Mouse (Mus musculus): ENCODE measurements at regions not wholly inside any gene's neighbourhood (a gene's known extent, or its start where the extent isn't known, plus 50 kb on each side); places are given as distances from the start of the nearest gene placed in this dataset.
"Not testable (repeated sequence)": the region's sequence is repeated elsewhere in the genome, so short reads cannot be mapped to it uniquely, and the experiment has no call there.

DNA sequence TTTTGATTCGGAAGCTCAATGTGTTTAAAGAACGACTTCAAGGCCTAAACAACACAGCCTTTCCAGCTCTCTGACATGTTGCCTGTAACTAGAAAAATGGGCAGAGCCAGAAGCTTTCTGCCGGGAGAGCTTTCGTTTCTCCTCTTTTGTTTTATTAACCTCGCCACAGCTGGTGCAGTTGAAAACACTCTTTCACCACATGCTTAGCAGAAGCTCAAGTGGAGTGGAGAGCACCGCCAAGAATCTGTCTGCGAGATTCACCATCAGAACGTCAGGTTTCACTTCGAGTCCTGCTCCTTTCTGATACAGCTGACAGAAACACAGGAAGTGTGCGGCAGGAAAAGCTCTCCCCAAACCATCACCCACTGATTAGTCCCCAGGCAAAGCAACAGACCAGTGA is 100.1 kb downstream of the Rps12 start:
- no peaks in the 10 kb centered on the region for H3K9me3 ChIP-seq (replicated peaks)
- peak overlapping the region; percentile 27; the same call in 1 of the 2 replicates for H3K4me2 ChIP-seq
- 58% methylated on average over 10 of the region's 10 CpGs for WGBS
- ATAC-seq (replicated peaks; ENCODE audit: low FRiP score), result no peak
- H3K4me1 ChIP-seq, result no peaks in the 10 kb centered on the region
- H3K27me3 ChIP-seq, result no peaks in the 10 kb centered on the region
- peak overlapping the region; percentile 14; the same call in 1 of the 2 replicates for H3K4me3 ChIP-seq (replicated peaks)
- H3K27ac ChIP-seq, result peak overlapping the region; percentile 39; the same call in 1 of the 2 replicates
- no peaks in the 10 kb centered on the region for H3K36me3 ChIP-seq
- H3K9ac ChIP-seq, result no peak overlapping the region

- Histone ChIP-seq H3K27ac (no peak overlapping the region), H3K4me3 (replicated peaks) (no peak overlapping the region), H3K27me3 (no peaks in the 10 kb centered on the region), H3K4me2 (no peak overlapping the region), H3K9ac (no peak overlapping the region), H3K4me1 (no peaks in the 10 kb centered on the region), H3K9me3 (replicated peaks) (no peaks in the 10 kb centered on the region), H3K36me3 (no peaks in the 10 kb centered on the region)
- no peak for ATAC-seq (replicated peaks; ENCODE audit: low FRiP score)
- 84% methylated on average over 4 of the region's 4 CpGs for WGBS
These were observed 104.0 kb downstream of the Rps12 start for GRCm38 (mm10) chr10:23683078-23683477.

DNA sequence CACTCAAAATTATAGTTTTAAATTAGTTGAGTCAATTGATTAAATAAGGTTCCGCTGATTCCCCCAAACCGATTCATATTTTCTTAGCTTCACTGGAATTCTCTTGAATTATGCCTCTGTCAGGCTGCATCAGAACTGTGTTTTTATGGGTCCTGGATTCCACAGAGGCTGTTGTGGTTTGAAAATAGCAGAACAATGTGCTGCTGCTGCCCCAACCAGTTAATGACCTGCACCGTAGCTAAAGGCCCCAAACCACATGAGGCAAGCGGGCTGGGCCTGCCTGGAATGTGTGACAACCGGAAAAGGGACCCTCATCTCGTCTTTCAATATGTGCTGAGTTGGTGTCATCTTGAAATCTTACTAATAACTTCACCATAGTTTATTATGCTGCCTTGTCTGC is 111.2 kb downstream of the Rps12 start:
- no peaks in the 10 kb centered on the region for H3K36me3 ChIP-seq
- ATAC-seq (replicated peaks; ENCODE audit: low FRiP score), result no peak
- no peak overlapping the region for H3K4me2 ChIP-seq
- no peaks in the 10 kb centered on the region for H3K27me3 ChIP-seq
- no peak overlapping the region for H3K4me3 ChIP-seq (replicated peaks)
- 40% methylated on average over 6 of the region's 6 CpGs for WGBS
- no peak overlapping the region for H3K27ac ChIP-seq
- no peak overlapping the region for H3K9ac ChIP-seq
- H3K9me3 ChIP-seq (replicated peaks), result no peaks in the 10 kb centered on the region
- peaks cover 11% of the 10 kb centered on the region; the same call in 1 of the 2 replicates for H3K4me1 ChIP-seq

DNA sequence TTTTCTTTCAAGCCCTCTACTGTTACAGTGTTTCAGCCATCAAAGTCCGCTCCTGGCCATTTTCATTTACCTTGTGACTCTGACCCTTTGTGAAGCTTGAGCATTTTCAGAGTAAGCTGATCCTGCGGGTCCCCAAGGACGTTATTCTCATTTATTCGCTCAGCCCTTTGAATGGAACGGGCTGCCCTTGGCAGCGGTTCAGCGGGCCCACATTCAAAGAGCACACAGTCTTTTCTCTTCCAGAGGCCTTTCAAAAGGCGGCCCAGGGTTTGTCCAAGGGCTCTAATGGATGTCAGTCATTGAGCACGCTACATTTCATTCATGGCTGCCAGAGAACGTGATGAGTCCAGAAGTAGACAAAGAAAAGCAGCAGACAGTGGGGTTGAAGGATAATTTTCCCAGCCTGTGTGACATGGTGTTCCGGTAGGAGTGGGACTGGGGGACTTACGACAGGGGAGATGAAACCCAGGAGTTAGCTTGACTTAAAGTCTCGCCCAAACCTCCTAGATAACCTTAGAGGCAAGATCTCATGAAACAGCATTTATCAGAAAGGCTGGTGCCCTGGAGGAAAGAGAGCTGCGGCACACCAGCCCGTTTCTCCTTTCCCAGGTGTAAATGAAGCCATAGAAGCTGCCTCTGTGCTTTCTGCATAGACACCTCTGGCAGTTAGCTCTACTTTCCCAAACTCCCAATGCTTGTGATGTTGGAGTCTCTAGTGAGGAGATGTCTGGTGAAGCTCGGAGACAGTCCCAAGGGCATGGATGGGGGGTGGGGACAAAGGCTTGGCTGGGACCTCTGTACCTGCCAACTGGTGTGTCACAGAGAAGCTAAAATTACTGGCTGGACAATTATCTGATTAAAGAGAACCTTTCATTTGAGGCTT is 112.2 kb downstream of the Rps12 start:
- ATAC-seq (replicated peaks; ENCODE audit: low FRiP score), result no peak
- H3K36me3 ChIP-seq, result no peaks in the 10 kb centered on the region
- no peaks in the 10 kb centered on the region for H3K9me3 ChIP-seq (replicated peaks)
- H3K27ac ChIP-seq, result no peak overlapping the region
- H3K27me3 ChIP-seq, result no peaks in the 10 kb centered on the region
- H3K4me2 ChIP-seq, result no peak overlapping the region
- 51% methylated on average over 16 of the region's 16 CpGs for WGBS
- peaks cover 11% of the 10 kb centered on the region; the same call in 1 of the 2 replicates for H3K4me1 ChIP-seq
- no peak overlapping the region for H3K4me3 ChIP-seq (replicated peaks)
- H3K9ac ChIP-seq, result no peak overlapping the region

- WGBS, result 77% methylated on average over 4 of the region's 4 CpGs
- H3K27ac ChIP-seq, result no peak overlapping the region
- no peak for ATAC-seq (replicated peaks; ENCODE audit: low FRiP score)
- no peaks in the 10 kb centered on the region for H3K27me3 ChIP-seq
- no peaks in the 10 kb centered on the region for H3K9me3 ChIP-seq (replicated peaks)
- no peak overlapping the region for H3K9ac ChIP-seq
- no peak overlapping the region for H3K4me2 ChIP-seq
- H3K4me1 ChIP-seq, result peaks cover 11% of the 10 kb centered on the region; the same call in 1 of the 2 replicates
- H3K4me3 ChIP-seq (replicated peaks), result no peak overlapping the region
- no peaks in the 10 kb centered on the region for H3K36me3 ChIP-seq
These were observed 114.8 kb downstream of the Rps12 start for GRCm38 (mm10) chr10:23672296-23672695.

GRCm38 (mm10) chr10:23671494-23671893 is 115.6 kb downstream of the Rps12 start:
- Histone ChIP-seq H3K4me1 (peaks cover 11% of the 10 kb centered on the region; the same call in 1 of the 2 replicates), H3K27me3 (no peaks in the 10 kb centered on the region), H3K4me3 (replicated peaks) (no peak overlapping the region), H3K36me3 (no peaks in the 10 kb centered on the region), H3K27ac (no peak overlapping the region), H3K9ac (no peak overlapping the region), H3K9me3 (replicated peaks) (no peaks in the 10 kb centered on the region), H3K4me2 (no peak overlapping the region)
- WGBS, result 29% methylated on average over 8 of the region's 8 CpGs
- ATAC-seq (replicated peaks; ENCODE audit: low FRiP score), result no peak

- ATAC-seq (replicated peaks; ENCODE audit: low FRiP score); H3K9ac ChIP-seq; H3K4me1 ChIP-seq; H3K4me3 ChIP-seq (replicated peaks); H3K36me3 ChIP-seq; H3K9me3 ChIP-seq (replicated peaks); H3K27me3 ChIP-seq; H3K4me2 ChIP-seq; H3K27ac ChIP-seq: not testable (repeated sequence)
- 90% methylated on average over 8 of the region's 8 CpGs for WGBS
These were observed 121.2 kb downstream of the Rps12 start for GRCm38 (mm10) chr10:23665916-23666315.

DNA sequence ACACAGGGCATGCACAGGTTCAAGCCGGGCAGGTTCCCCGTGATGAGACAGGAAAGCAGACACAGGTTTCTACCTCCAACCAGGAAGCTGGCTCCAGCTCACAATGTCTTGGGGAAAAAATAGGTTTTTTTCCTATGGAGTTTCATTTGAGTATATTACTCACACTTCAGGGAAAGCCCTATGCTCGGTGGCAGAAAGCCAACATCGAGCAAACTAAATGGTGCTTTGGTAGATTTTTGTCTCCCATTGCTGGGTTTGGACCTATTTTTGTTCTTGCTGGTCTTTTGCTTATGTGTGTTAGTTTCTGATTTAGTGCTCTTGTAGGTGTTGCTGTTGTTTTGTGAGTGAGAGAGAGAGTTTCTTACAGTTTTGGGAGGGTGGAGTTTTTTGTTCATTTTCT is 160.9 kb downstream of the Rps12 start:
- WGBS, result 81% methylated on average over 4 of the region's 4 CpGs
- no peaks in the 10 kb centered on the region for H3K4me1 ChIP-seq
- no peaks in the 10 kb centered on the region for H3K27me3 ChIP-seq
- H3K4me3 ChIP-seq (replicated peaks), result no peak overlapping the region
- no peak for ATAC-seq (replicated peaks; ENCODE audit: low FRiP score)
- no peaks in the 10 kb centered on the region for H3K36me3 ChIP-seq
- no peak overlapping the region for H3K9ac ChIP-seq
- H3K27ac ChIP-seq, result no peak overlapping the region
- H3K9me3 ChIP-seq (replicated peaks), result no peaks in the 10 kb centered on the region
- no peak overlapping the region for H3K4me2 ChIP-seq

- H3K27ac ChIP-seq, result no peak overlapping the region
- 86% methylated on average over 2 of the region's 2 CpGs for WGBS
- no peak overlapping the region for H3K4me2 ChIP-seq
- H3K9me3 ChIP-seq (replicated peaks), result no peaks in the 10 kb centered on the region
- H3K4me1 ChIP-seq, result peaks cover 16% of the 10 kb centered on the region
- no peak for ATAC-seq (replicated peaks; ENCODE audit: low FRiP score)
- no peak overlapping the region for H3K4me3 ChIP-seq (replicated peaks)
- no peaks in the 10 kb centered on the region for H3K36me3 ChIP-seq
- no peaks in the 10 kb centered on the region for H3K27me3 ChIP-seq
- H3K9ac ChIP-seq, result no peak overlapping the region
These were observed 175.0 kb downstream of the Rps12 start for GRCm38 (mm10) chr10:23612030-23612429.

DNA sequence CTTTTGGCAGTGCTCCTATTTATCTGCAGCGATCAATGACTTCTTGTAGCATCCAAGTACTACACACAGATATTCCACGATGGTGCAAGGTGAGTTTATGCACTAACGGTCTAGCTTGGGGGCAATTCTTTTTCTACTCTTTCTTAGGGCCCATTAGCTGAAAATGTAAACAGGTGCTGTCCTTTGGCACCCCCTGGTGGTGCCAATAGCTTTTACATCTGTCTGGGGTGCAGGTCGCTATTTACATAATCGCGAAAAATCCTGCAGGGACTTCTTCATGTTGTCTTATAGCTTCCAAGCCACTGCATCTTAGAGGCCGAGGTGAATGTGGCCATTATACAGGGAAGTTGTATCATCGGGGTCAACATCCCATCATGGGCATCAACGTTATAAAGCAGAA is 175.9 kb downstream of the Rps12 start:
- H3K9ac ChIP-seq, result no peak overlapping the region
- H3K27ac ChIP-seq, result no peak overlapping the region
- H3K4me3 ChIP-seq (replicated peaks), result no peak overlapping the region
- H3K27me3 ChIP-seq, result no peaks in the 10 kb centered on the region
- ATAC-seq (replicated peaks; ENCODE audit: low FRiP score), result no peak
- 41% methylated on average over 9 of the region's 9 CpGs for WGBS
- peaks cover 16% of the 10 kb centered on the region for H3K4me1 ChIP-seq
- no peaks in the 10 kb centered on the region for H3K9me3 ChIP-seq (replicated peaks)
- H3K36me3 ChIP-seq, result no peaks in the 10 kb centered on the region
- H3K4me2 ChIP-seq, result no peak overlapping the region

GRCm38 (mm10) chr10:23610485-23610884 is 176.6 kb downstream of the Rps12 start:
- ATAC-seq (replicated peaks; ENCODE audit: low FRiP score), result no peak
- 64% methylated on average over 6 of the region's 6 CpGs for WGBS
- no peak overlapping the region for H3K4me2 ChIP-seq

GRCm38 (mm10) chr10:23610046-23610445 is 177.0 kb downstream of the Rps12 start:
- peaks cover 16% of the 10 kb centered on the region for H3K4me1 ChIP-seq
- H3K27me3 ChIP-seq, result no peaks in the 10 kb centered on the region
- ATAC-seq (replicated peaks; ENCODE audit: low FRiP score), result no peak

More at GRCm38 (mm10) chr10:23610485-23610884, 176.6 kb downstream of the Rps12 start:
- peaks cover 16% of the 10 kb centered on the region for H3K4me1 ChIP-seq
- H3K27ac ChIP-seq, result peak overlapping the region; percentile 48; the same call in 1 of the 2 replicates
- no peak overlapping the region for H3K9ac ChIP-seq
- H3K36me3 ChIP-seq, result no peaks in the 10 kb centered on the region
- no peaks in the 10 kb centered on the region for H3K27me3 ChIP-seq
- H3K9me3 ChIP-seq (replicated peaks), result no peaks in the 10 kb centered on the region
- H3K4me3 ChIP-seq (replicated peaks), result no peak overlapping the region

More at GRCm38 (mm10) chr10:23610046-23610445, 177.0 kb downstream of the Rps12 start:
- 40% methylated on average over 3 of the region's 3 CpGs for WGBS
- Histone ChIP-seq H3K9ac (no peak overlapping the region), H3K4me3 (replicated peaks) (no peak overlapping the region), H3K36me3 (no peaks in the 10 kb centered on the region), H3K9me3 (replicated peaks) (no peaks in the 10 kb centered on the region), H3K4me2 (no peak overlapping the region), H3K27ac (0 out of 2 replicates have a peak overlapping the region, but pooled peaks have one; percentile 10)

Measured in kidney, embryonic 15.5 days (tissue).